Mouse (Mus musculus) bone marrow macrophage, adult 2 months (primary cell): ENCODE measurements at regions not wholly inside any gene's neighbourhood (a gene's known extent, or its start where the extent isn't known, plus 50 kb on each side); places are given as distances from the start of the nearest gene placed in this dataset.

Source experiments
- CTCF ChIP-seq: IDR thresholded peaks from 2 replicates; pipeline ENCODE4 v1.5.1; 2012; ENCODE audit warnings: low read depth, mild to moderate bottlenecking, low read length, moderate library complexity
- POLR2A ChIP-seq: IDR thresholded peaks from 2 replicates; pipeline ENCODE4 v1.6.1; 2012; ENCODE audit warnings: mild to moderate bottlenecking, low read depth, low read length, borderline replicate concordance

- TF ChIP-seq POLR2A (no peak), CTCF (no peak)
Observed at GRCm38 (mm10) chr12:106464701-106465100, 454.7 kb downstream of the Vrk1 start.
